In the genomic region with DNA sequence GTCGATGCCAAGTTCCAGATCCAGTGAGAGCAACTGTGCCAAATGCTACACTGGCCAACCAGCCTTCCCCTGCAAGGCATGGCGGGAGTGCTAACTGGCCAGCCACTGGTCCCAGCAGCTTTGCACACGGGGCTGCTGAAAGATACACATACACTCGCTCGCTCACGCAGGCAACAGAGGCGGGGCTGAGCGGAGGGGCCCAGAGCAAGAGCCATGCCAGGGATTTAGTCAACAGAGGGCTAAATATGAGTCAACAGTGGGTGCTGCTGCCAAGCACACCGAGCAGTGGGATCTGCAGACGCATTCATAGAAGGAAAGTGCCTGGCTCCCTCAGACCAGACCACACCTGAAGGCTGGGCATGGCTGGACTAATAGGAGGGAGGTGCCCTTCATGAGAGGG, we compare ENCODE assay signal across 9 mouse cellular contexts. TPM values are rescaled to one million over a fixed set of nuclear protein-coding genes. Genes with fewer than 3 reads are reported as not detected.
A peak's percentile ranks its signal among the peaks of the same experiment; 100 is the strongest.
DNase-seq lines count a peak whose midpoint lies in the region; ATAC-seq lines count a peak whose summit lies in the region.
"Had no signal": no experiment of that assay in that cellular context is flagged by ENCODE, and none has a peak within 500 bp of the region (broad histone marks: within the 10 kb centered on the region; RNA-seq: fewer than 3 reads in every experiment).

No protein-coding gene starts in this region.

- peak overlapping the region; percentile 3; the same call in 1 of the 2 replicates for H3K4me2 ChIP-seq in embryonic facial prominence, embryonic 13.5 days
- H3K4me2 ChIP-seq in heart, embryonic 16.5 days (ENCODE audit: low read depth, low read length) = no peak overlapping the region
- peak overlapping the region; percentile 25; the same call in 1 of the 2 replicates for H3K4me2 ChIP-seq in limb, embryonic 15.5 days

- H3K27ac ChIP-seq in embryonic facial prominence, embryonic 13.5 days = no peak overlapping the region
- no peak overlapping the region for H3K27ac ChIP-seq in embryonic facial prominence, embryonic 10.5 days (replicated peaks)
- H3K27ac ChIP-seq in heart, embryonic 16.5 days (ENCODE audit: low read length) = no peak overlapping the region
- peak overlapping the region; percentile 27; the same call in 1 of the 2 replicates for H3K27ac ChIP-seq in limb, embryonic 15.5 days
- H3K27ac ChIP-seq: neural tube, embryonic 13.5 days had no signal

- ATAC-seq in embryonic facial prominence, embryonic 13.5 days (ENCODE audit: insufficient number of reproducible peaks, insufficient read depth, low FRiP score, low TSS enrichment, low read depth) = 0 out of 2 replicates have a peak, but pooled peaks have one; percentile 40
- peak; percentile 20 for ATAC-seq in heart, embryonic 16.5 days (replicated peaks; ENCODE audit: extremely low read depth, insufficient read depth, low FRiP score)
- peak; percentile 59 for ATAC-seq in limb, embryonic 15.5 days (ENCODE audit: insufficient number of reproducible peaks, low FRiP score, low TSS enrichment, low read depth)

- H3K9me3 ChIP-seq in embryonic facial prominence, embryonic 13.5 days = no peaks in the 10 kb centered on the region
- no peaks in the 10 kb centered on the region for H3K9me3 ChIP-seq in embryonic facial prominence, embryonic 10.5 days
- H3K9me3 ChIP-seq in heart, embryonic 16.5 days (replicated peaks; ENCODE audit: control insufficient read depth, low read length) = no peaks in the 10 kb centered on the region
- no peaks in the 10 kb centered on the region for H3K9me3 ChIP-seq in limb, embryonic 15.5 days
- H3K9me3 ChIP-seq: neural tube, embryonic 13.5 days had no signal

- WGBS in embryonic facial prominence, embryonic 13.5 days = 65% methylated on average over 10 of the region's 10 CpGs
- WGBS in embryonic facial prominence, embryonic 10.5 days = 68% methylated on average over 10 of the region's 10 CpGs
- WGBS in heart, embryonic 16.5 days = 47% methylated on average over 10 of the region's 10 CpGs
- WGBS in limb, embryonic 15.5 days = 59% methylated on average over 10 of the region's 10 CpGs

- H3K9ac ChIP-seq in embryonic facial prominence, embryonic 13.5 days = no peak overlapping the region
- H3K9ac ChIP-seq in heart, embryonic 16.5 days (ENCODE audit: low read length) = no peak overlapping the region
- no peak overlapping the region for H3K9ac ChIP-seq in limb, embryonic 15.5 days
- H3K9ac ChIP-seq: neural tube, embryonic 13.5 days had no signal

- H3K4me1 ChIP-seq in embryonic facial prominence, embryonic 13.5 days = peaks cover 39% of the 10 kb centered on the region
- peaks cover 50% of the 10 kb centered on the region for H3K4me1 ChIP-seq in embryonic facial prominence, embryonic 10.5 days
- peaks cover 11% of the 10 kb centered on the region for H3K4me1 ChIP-seq in heart, embryonic 16.5 days (ENCODE audit: control insufficient read depth, insufficient read depth, low read length)
- peaks cover 48% of the 10 kb centered on the region for H3K4me1 ChIP-seq in limb, embryonic 15.5 days

- peaks cover 33% of the 10 kb centered on the region for H3K27me3 ChIP-seq in embryonic facial prominence, embryonic 13.5 days
- peaks cover 63% of the 10 kb centered on the region for H3K27me3 ChIP-seq in embryonic facial prominence, embryonic 10.5 days (replicated peaks; ENCODE audit: low read depth, poor library complexity, severe bottlenecking)
- H3K27me3 ChIP-seq in heart, embryonic 16.5 days (ENCODE audit: control insufficient read depth, insufficient read depth, low read length) = peaks cover 34% of the 10 kb centered on the region
- H3K27me3 ChIP-seq in limb, embryonic 15.5 days = peaks cover 19% of the 10 kb centered on the region

- no peaks in the 10 kb centered on the region for H3K36me3 ChIP-seq in embryonic facial prominence, embryonic 13.5 days
- no peaks in the 10 kb centered on the region for H3K36me3 ChIP-seq in embryonic facial prominence, embryonic 10.5 days (replicated peaks)
- no peaks in the 10 kb centered on the region for H3K36me3 ChIP-seq in heart, embryonic 16.5 days (ENCODE audit: control insufficient read depth, insufficient read depth)
- H3K36me3 ChIP-seq in limb, embryonic 15.5 days = no peaks in the 10 kb centered on the region
- H3K36me3 ChIP-seq: neural tube, embryonic 13.5 days had no signal

- H3K4me3 ChIP-seq in embryonic facial prominence, embryonic 13.5 days = no peak overlapping the region
- H3K4me3 ChIP-seq in embryonic facial prominence, embryonic 10.5 days = no peak overlapping the region
- no peak overlapping the region for H3K4me3 ChIP-seq in heart, embryonic 16.5 days (ENCODE audit: low read length)
- no peak overlapping the region for H3K4me3 ChIP-seq in limb, embryonic 15.5 days
- H3K4me3 ChIP-seq: neural tube, embryonic 13.5 days had no signal

- no peak for DNase-seq in embryonic facial prominence, embryonic 10.5 days (ENCODE audit: low spot score)
- peak; percentile 42 for DNase-seq in right cerebral cortex, adult 18-20 months
- DNase-seq in right cerebral cortex, postnatal 14 days = no peak
- DNase-seq in T-cell, adult 2 months (ENCODE audit: low spot score) = no peak
- no peak for DNase-seq in urinary bladder, postnatal 25 days (ENCODE audit: low spot score)

RNA-seq across cellular contexts. Expression of a gene that starts 3.8 kb away (rescaled TPM):
- 2.5 and 3.1 TPM in 2 replicates for polyA plus RNA-seq in embryonic facial prominence, embryonic 13.5 days (2015; fragmentation: Nextera tagmentation; extraction: Ambion mirVana)
- 1.2 and 1.4 TPM in 2 replicates for polyA plus RNA-seq in embryonic facial prominence, embryonic 10.5 days (2016; fragmentation: Nextera tagmentation; extraction: Ambion mirVana)
- polyA plus RNA-seq in heart, embryonic 16.5 days (2015; fragmentation: Nextera tagmentation; extraction: Ambion mirVana) = 0.56 and 1.0 TPM in 2 replicates
- polyA plus RNA-seq in limb, embryonic 15.5 days (2015; fragmentation: Nextera tagmentation; extraction: Ambion mirVana) = 3.6 and 4.0 TPM in 2 replicates
